Mouse (Mus musculus) lung, postnatal 36 days (tissue): ENCODE results near the gene Cr1l.
A peak's percentile ranks its signal among the peaks of the same experiment; 100 is the strongest.

Experiments used
- DNase-seq: peaks from one replicate; pipeline ENCODE4 v3.0.0; 2022; ENCODE audit warnings: mixed read lengths

Cr1l gene

DNA sequence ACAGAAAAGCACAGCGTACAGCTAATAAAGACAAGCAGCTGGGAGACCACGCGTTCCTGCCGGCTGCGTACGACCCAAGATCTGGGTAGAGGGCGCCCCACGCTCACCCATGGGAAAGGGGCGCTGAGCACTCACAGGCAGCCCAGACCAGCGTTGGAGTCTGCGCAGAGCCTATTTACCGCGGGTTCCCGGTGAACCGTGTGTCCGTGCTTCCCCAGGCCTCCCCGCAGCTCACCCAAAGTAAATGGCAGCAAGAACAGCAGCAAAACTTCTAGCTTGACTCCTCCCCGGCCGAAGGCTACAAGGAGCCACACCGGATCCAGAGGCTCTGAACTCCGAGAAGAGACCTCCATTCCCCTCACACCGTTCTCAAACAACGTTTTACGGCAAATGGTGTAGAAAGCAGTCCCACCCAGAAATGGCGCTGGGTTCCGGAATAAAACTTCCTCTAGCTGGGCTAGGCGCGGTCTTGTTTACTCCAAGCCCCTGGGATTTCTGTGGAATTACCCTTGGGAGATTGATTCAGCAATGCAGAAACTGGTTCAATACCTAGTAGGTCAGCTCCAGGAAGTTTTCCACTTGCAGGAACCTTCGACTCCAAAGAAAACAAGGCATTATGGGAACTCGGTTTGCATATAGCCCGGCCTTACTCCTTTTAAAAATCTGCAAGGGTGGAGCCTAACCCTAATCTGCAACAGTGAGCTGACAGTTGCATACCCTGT, at the start of gene Cr1l:
Gene Cr1l, minus strand, starts transcription at position 634 of the 722 bp plus-strand sequence.
- peak; percentile 94 for DNase-seq

DNA sequence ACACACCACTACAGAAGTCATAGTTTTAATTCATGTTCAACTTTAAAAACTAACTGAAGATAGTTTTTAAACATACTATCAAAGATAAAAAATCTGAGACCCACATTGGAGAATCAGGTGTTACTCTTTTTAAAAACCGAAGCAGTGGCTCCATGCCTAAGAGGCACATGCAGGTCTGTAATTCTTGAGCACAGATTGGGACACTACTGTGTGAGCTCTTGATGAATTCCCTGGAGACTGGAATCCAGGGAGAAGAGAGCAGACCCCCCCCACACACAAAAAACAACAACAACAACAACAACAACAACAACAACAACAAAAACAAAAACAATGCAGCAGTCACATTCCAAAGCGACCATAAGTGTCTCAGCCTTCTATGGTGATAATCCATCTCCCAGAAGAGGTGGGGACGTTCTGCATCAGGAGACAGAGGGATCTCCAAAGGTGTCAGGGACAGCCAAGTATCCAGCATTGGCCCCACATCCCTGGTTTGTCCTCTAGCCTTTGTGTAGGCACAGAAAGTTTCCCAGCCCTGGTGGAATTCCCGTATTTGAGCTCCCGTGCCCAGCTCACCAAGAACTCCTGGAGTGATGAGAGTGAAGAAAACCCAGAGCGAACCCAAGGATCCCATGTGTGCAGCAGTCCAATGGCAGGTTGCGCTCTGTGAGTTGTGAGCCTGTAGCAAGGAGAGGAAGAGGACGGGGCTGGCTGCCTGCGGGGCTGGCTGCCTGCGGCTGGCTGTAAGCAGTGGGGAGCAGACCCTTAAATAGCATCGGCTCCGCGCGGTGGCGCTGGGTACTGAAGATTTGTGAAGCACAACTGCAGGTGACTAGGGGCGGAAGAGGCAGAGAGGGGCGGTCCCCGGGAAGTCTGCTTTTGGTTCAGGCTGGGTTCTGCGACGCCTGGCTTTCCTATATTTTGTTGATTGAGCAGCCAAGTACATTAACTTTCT, 44.9 kb upstream of the Cr1l start, which contains the start of gene Cr2:
Gene Cr2, minus strand, starts transcription at position 737 of the 952 bp plus-strand sequence.
- peak; percentile 78 for DNase-seq

DNA sequence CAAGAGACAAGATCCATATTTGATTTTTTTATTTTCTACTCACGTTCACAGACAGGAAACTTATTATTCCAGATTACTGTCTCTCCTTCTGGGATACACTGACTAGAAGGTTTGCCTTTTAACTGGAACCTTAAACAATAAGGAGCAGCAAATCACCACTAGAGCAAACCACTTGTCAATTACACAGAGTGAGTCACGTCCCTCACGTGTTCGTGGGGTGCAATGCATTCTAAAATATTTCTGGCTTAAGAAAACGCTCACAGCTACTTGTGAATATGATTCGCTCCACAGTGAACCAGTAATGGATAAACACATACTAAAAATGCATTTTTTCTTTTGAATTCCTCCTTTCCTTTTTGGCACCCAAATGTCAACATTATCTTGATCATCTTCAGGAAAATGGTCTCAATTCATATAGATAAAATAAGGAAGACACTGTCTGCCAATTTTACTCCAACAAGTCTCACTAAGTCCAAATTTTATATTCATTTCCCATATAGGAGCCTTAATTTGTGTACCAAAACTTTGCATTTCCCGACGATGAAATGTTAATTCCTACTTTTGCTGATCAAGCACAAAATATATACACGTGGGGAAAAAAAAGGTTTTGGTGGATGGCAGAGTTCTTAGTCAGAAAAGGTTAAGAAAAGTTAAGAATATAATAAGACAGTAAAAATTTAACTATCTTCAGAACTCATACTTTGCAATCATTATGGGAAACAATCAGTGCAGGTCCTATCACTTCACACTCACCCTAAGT, 33.8 kb upstream of the Cr1l start:
- DNase-seq = no peak

- DNase-seq = peak; percentile 14
Observed at GRCm38 (mm10) chr1:195132070-195132469, 684 bp upstream of the Cr1l start.

DNA sequence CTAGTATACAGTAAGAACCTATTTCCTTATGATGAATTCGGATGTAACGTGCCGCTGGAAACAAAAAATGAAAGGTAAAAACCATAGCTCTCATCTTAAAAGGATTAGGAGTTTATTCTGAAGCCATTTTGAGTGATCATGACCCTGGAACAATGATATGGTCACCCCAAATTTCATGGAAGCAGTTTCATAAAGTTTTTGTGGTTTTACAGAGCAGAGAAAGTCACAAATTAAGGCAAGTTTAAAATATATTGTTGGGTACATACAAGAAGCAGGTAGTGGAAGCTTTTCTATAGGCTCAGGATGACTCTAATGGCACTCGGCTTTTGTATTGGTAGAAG, 259 bp upstream of the Cr1l start:
- DNase-seq = no peak

GRCm38 (mm10) chr1:195130479-195130878, 907 bp downstream of the Cr1l start:
- DNase-seq = no peak

DNA sequence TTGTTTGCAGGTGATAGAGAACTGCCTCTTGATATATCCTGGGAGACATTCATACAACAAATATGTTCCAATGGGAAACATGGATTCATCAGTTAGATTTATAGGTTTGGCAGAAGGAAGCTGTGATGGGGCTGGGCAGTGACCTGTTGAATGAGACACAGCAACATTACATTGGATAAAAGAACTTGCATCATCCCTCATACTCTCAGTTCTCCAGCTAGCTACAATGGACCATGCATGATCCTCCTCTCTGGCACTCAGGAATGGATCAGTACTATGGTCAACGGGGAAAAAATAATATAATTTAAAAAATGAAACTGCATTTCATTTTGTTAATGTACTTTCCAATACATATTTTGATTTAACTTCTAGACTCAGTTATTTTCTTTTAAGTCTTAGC, 1.5 kb downstream of the Cr1l start:
- no peak for DNase-seq

GRCm38 (mm10) chr1:195114414-195114813, 17.0 kb downstream of the Cr1l start:
- no peak for DNase-seq

DNA sequence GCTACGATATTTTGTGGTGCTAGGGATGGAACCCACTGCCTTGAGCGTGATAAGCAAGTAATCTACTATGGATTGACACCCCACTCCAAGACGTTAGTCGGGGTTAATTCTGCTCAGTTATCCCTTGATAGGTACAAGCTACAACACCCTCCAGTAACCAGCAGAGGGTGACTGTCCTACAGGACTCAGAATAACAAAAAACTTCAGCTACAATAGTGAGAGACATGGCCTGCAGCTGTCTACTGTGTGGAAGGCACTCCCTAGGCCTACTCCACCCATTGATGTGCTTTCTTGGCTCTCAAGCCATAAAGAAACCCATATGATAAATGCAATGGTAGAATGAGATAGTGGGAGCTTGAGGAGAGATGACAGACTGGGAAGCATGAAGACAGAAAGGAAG, 17.8 kb downstream of the Cr1l start:
- no peak for DNase-seq

- no peak for DNase-seq
Observed at GRCm38 (mm10) chr1:195100693-195101092, 30.7 kb downstream of the Cr1l start.

DNA sequence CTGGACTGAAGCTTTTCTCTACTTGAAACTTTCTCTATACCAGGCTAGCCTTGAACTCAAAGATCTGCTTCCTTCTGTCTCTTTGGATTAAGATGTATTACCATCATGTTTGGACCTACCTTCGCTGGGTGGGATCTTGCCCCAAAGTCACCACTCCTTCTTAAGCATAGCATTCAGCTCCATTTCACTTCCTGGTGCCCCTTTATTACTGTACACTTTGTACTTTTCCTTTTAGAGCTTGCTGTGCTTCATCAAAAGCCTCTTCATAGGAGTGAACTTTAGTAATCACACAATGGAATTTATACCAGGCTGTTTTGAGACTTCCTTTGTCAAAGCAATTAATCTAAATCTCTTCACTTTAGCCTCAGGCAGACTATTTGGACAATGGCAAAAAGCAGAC, 33.4 kb downstream of the Cr1l start:
- no peak for DNase-seq

DNA sequence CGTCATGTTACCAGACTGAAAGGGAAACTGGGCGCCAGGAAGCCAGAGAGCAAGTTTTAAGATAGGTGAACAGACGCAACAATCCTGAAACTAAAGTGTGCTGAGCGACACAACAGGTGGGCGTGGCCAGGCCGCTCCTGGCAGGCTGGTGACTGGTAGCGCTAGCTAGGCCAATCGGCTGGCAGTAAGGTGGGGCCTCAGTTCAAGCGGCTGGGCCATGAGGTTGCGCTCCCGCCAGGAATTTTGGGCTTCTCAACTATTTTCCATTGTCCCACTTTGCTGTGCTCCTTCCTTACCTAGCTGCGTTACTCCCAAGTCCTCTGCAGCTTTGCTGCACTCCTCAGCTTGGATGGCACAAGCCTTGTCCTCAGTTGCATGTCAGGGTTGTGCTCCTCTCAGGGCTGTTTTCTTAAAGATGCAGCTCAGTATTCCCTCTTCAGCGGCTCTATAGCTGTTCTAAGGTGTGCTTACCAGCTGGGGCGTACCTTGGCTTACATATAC, 39.1 kb downstream of the Cr1l start, which contains the start of gene Cd46:
Gene Cd46, minus strand, starts transcription at position 30 of the 501 bp plus-strand sequence.
- peak; percentile 90 for DNase-seq

GRCm38 (mm10) chr1:195091699-195092219, 39.6 kb downstream of the Cr1l start:
- DNase-seq = no peak

GRCm38 (mm10) chr1:195082142-195082541, 49.2 kb downstream of the Cr1l start:
- DNase-seq = no peak
